Mouse (Mus musculus) liver, postnatal 0 days (tissue): Measurements from ENCODE around the gene Bicra. TPM values are rescaled to one million over a fixed set of nuclear protein-coding genes. Genes with fewer than 3 reads are reported as not detected.

Experiments used
- ATAC-seq: fragments of 200-750 bp; cut with Nextera tagmentation; 2 replicates; pipeline ENCODE4 v1.8.0; 2017; ENCODE audit warnings: mild to moderate bottlenecking, moderate library complexity
- DNase-seq: peaks from one replicate; pipeline ENCODE4 v3.0.0-alpha.2; 2016
- H3K27ac ChIP-seq: fragments of 300-500 bp; sonication (generic); 2 replicates; pipeline ENCODE4 v1.5.1; 2014; ENCODE audit warnings: antibody characterized with exemption, moderate library complexity, mild to moderate bottlenecking, low read depth
- H3K27me3 ChIP-seq: fragments of 300-500 bp; sonication (generic); 2 replicates; pipeline ENCODE4 v1.6.1; 2014; ENCODE audit warnings: low read length, control low read depth, mixed read lengths; ENCODE audit not compliant: insufficient read depth
- H3K36me3 ChIP-seq: fragments of 300-500 bp; sonication (generic); replicated peaks from 2 replicates; pipeline ENCODE4 v1.6.1; 2014; ENCODE audit warnings: mild to moderate bottlenecking, control low read depth, low read length, moderate library complexity, mixed read lengths; ENCODE audit not compliant: insufficient read depth
- H3K4me1 ChIP-seq: fragments of 300-500 bp; sonication (generic); 2 replicates; pipeline ENCODE4 v1.6.1; 2014; ENCODE audit warnings: antibody characterized with exemption, mild to moderate bottlenecking, control low read depth; ENCODE audit not compliant: insufficient read depth
- H3K4me2 ChIP-seq: fragments of 300-500 bp; sonication (generic); 2 replicates; pipeline ENCODE4 v1.6.1; 2014; ENCODE audit warnings: low read depth, mild to moderate bottlenecking, low read length, moderate library complexity, mixed read lengths
- H3K4me3 ChIP-seq: fragments of 300-500 bp; sonication (generic); 2 replicates; pipeline ENCODE4 v1.5.1; 2014; ENCODE audit warnings: low read depth, low read length
- H3K9ac ChIP-seq: fragments of 300-500 bp; sonication (generic); replicated peaks from 2 replicates; pipeline ENCODE4 v1.6.1; 2014; ENCODE audit warnings: mild to moderate bottlenecking, moderate library complexity
- H3K9me3 ChIP-seq: fragments of 300-500 bp; sonication (generic); 2 replicates; pipeline ENCODE4 v1.6.1; 2016; ENCODE audit warnings: mild to moderate bottlenecking, control low read depth, low read length, mixed read lengths
- CTCF ChIP-seq: sonication (generic); IDR thresholded peaks from 2 replicates; pipeline ENCODE4 v1.5.1; 2016; ENCODE audit warnings: antibody characterized with exemption, low read depth
- EP300 ChIP-seq: IDR thresholded peaks from 2 replicates; pipeline ENCODE4 v1.6.1; 2016; ENCODE audit warnings: antibody characterized with exemption, low read depth, mild to moderate bottlenecking
- WGBS: fragments of 180-500 bp; shearing (Covaris S2); extraction: QIAGEN DNeasy Blood & Tissue Kit; methylation state at CpG from one replicate; pipeline ENCODE4 v1.1.7; 2014; ENCODE audit not compliant: insufficient replicate concordance; 5-methylcytosine and 5-hydroxymethylcytosine counted together
- polyA plus RNA-seq: library from polyadenylated mRNA; unstranded; fragments of >200 nt; fragmentation: Nextera tagmentation; extraction: Ambion mirVana; gene quantifications from 2 replicates; pipeline ENCODE4 v1.2.1, GENCODE M21; 2015

The Bicra gene
- polyA plus RNA-seq, 1 experiment from 2014 or later: 1.0 TPM

- 79% methylated on average over 5 of the region's 5 CpGs for whole genome bisulfite sequencing
- Histone ChIP-seq H3K4me1 (0 out of 2 replicates have a peak, but pooled peaks cover 2% of the 10 kb centered on the region), H3K4me2 (no peak overlapping the region), H3K36me3 (peaks cover 54% of the 10 kb centered on the region), H3K27ac (no peak overlapping the region), H3K9me3 (no peaks in the 10 kb centered on the region), H3K9ac (no peak overlapping the region), H3K4me3 (no peak overlapping the region), H3K27me3 (no peaks in the 10 kb centered on the region)
- ATAC-seq: no peak
- no peak for TF ChIP-seq EP300
- TF ChIP-seq CTCF: no peak
- no peak for DNase-seq
Observed at GRCm38 (mm10) chr7:15937491-15937890, 110.2 kb downstream of the Bicra start.

GRCm38 (mm10) chr7:15933437-15934359 lies 114.0 kb downstream of the Bicra start:
- 33% methylated on average over 16 of the region's 16 CpGs for WGBS
- H3K9ac ChIP-seq: no peak overlapping the region
- TF ChIP-seq CTCF (no peak), EP300 (no peak)
- no peaks in the 10 kb centered on the region for H3K9me3 ChIP-seq
- no peak for ATAC-seq
- H3K36me3 ChIP-seq: peaks cover 16% of the 10 kb centered on the region
- 0 out of 2 replicates have a peak, but pooled peaks cover 2% of the 10 kb centered on the region for H3K4me1 ChIP-seq
- H3K4me2 ChIP-seq: no peak overlapping the region
- H3K27me3 ChIP-seq: no peaks in the 10 kb centered on the region
- H3K4me3 ChIP-seq: no peak overlapping the region
- no peak overlapping the region for H3K27ac ChIP-seq
- DNase-seq: no peak

- H3K9me3 ChIP-seq: no peaks in the 10 kb centered on the region
- H3K4me3 ChIP-seq: no peak overlapping the region
- no peaks in the 10 kb centered on the region for H3K27me3 ChIP-seq
- ATAC-seq (no peak), DNase-seq (no peak)
- H3K4me2 ChIP-seq: no peak overlapping the region
- H3K9ac ChIP-seq: no peak overlapping the region
- no peak for TF ChIP-seq CTCF
- TF ChIP-seq EP300: no peak
- 0 out of 2 replicates have a peak, but pooled peaks cover 2% of the 10 kb centered on the region for H3K4me1 ChIP-seq
- no peak overlapping the region for H3K27ac ChIP-seq
- H3K36me3 ChIP-seq: no peaks in the 10 kb centered on the region
- 45% methylated on average over 3 of the region's 3 CpGs for WGBS
Observed at GRCm38 (mm10) chr7:15931635-15932034, 116.1 kb downstream of the Bicra start.

GRCm38 (mm10) chr7:15930543-15930942 lies 117.2 kb downstream of the Bicra start:
- 60% methylated on average over 2 of the region's 2 CpGs for WGBS
- DNase-seq (no peak), ATAC-seq (no peak)
- no peaks in the 10 kb centered on the region for H3K9me3 ChIP-seq
- TF ChIP-seq CTCF: peak; percentile 45
- no peak for TF ChIP-seq EP300
- H3K4me1 ChIP-seq: 0 out of 2 replicates have a peak, but pooled peaks cover 2% of the 10 kb centered on the region
- no peak overlapping the region for H3K9ac ChIP-seq
- no peaks in the 10 kb centered on the region for H3K36me3 ChIP-seq
- H3K4me2 ChIP-seq: no peak overlapping the region
- H3K4me3 ChIP-seq: no peak overlapping the region
- no peak overlapping the region for H3K27ac ChIP-seq
- H3K27me3 ChIP-seq: no peaks in the 10 kb centered on the region

- Histone ChIP-seq H3K9me3 (no peaks in the 10 kb centered on the region), H3K9ac (no peak overlapping the region), H3K4me2 (no peak overlapping the region), H3K27ac (no peak overlapping the region), H3K4me1 (0 out of 2 replicates have a peak, but pooled peaks cover 2% of the 10 kb centered on the region), H3K36me3 (no peaks in the 10 kb centered on the region), H3K4me3 (no peak overlapping the region), H3K27me3 (no peaks in the 10 kb centered on the region)
- peak; percentile 78 for DNase-seq
- no peak for TF ChIP-seq EP300
- peak; percentile 88 for TF ChIP-seq CTCF
- peak; percentile 83 for ATAC-seq
- WGBS: 29% methylated on average over 4 of the region's 4 CpGs
Observed at GRCm38 (mm10) chr7:15929910-15930309, 117.8 kb downstream of the Bicra start.

GRCm38 (mm10) chr7:15922220-15922773 lies 125.4 kb downstream of the Bicra start, which contains the start of gene Selenow:
TSS of gene Selenow (minus strand) at chr7:15922402.
- Histone ChIP-seq H3K27me3 (0 out of 2 replicates have a peak, but pooled peaks cover 4% of the 10 kb centered on the region), H3K4me3 (peak within 1 kb of the TSS; percentile 68), H3K36me3 (0 out of 2 replicates have a peak, but pooled peaks cover 11% of the 10 kb centered on the region), H3K27ac (peak within 1 kb of the TSS; percentile 77), H3K9me3 (no peaks in the 10 kb centered on the region), H3K9ac (peak within 1 kb of the TSS; percentile 85), H3K4me1 (peaks cover 21% of the 10 kb centered on the region), H3K4me2 (peak within 1 kb of the TSS; percentile 89)
- ATAC-seq (peak; percentile 99), DNase-seq (peak; percentile 92)
- 0% methylated on average over 33 of the region's 33 CpGs for WGBS
- no peak for TF ChIP-seq CTCF
- peak; percentile 50; the same call in 1 of the 2 replicates for TF ChIP-seq EP300
